Mouse (Mus musculus) kidney, embryonic 16.5 days (tissue): Measurements from ENCODE around the gene Olfr159. TPM values are rescaled to one million over a fixed set of nuclear protein-coding genes. Genes with fewer than 3 reads are reported as not detected.
"Not testable (repeated sequence)": the region's sequence is repeated elsewhere in the genome, so short reads cannot be mapped to it uniquely, and the experiment has no call there.

Experiments
- ATAC-seq: fragments of 200-750 bp; cut with Nextera tagmentation; 2 replicates; pipeline ENCODE4 v1.8.0; 2017; ENCODE audit warnings: moderate TSS enrichment; ENCODE audit not compliant: low FRiP score, low TSS enrichment
- H3K27ac ChIP-seq: fragments of 300-500 bp; sonication (generic); 2 replicates; pipeline ENCODE4 v1.5.1; 2014; ENCODE audit warnings: low read length
- H3K27me3 ChIP-seq: fragments of 300-500 bp; sonication (generic); 2 replicates; pipeline ENCODE4 v1.6.1; 2014; ENCODE audit warnings: low read length, control low read depth, mixed read lengths; ENCODE audit not compliant: insufficient read depth
- H3K36me3 ChIP-seq: fragments of 300-500 bp; sonication (generic); 2 replicates; pipeline ENCODE4 v1.6.1; 2014; ENCODE audit warnings: low read length, control low read depth, mixed read lengths; ENCODE audit not compliant: insufficient read depth
- H3K4me1 ChIP-seq: fragments of 300-500 bp; sonication (generic); 2 replicates; pipeline ENCODE4 v1.6.1; 2014; ENCODE audit warnings: low read length, control low read depth, mixed read lengths; ENCODE audit not compliant: insufficient read depth
- H3K4me2 ChIP-seq: fragments of 300-500 bp; sonication (generic); replicated peaks from 2 replicates; pipeline ENCODE4 v1.6.1; 2014; ENCODE audit warnings: low read depth, low read length
- H3K4me3 ChIP-seq: fragments of 300-500 bp; sonication (generic); 2 replicates; pipeline ENCODE4 v1.5.1; 2014; ENCODE audit warnings: mild to moderate bottlenecking, low read length
- H3K9ac ChIP-seq: fragments of 300-500 bp; sonication (generic); replicated peaks from 2 replicates; pipeline ENCODE4 v1.6.1; 2014; ENCODE audit warnings: low read length
- H3K9me3 ChIP-seq: fragments of 300-500 bp; sonication (generic); 2 replicates; pipeline ENCODE4 v1.6.1; 2016; ENCODE audit warnings: low read length, control low read depth
- WGBS: fragments of 180-500 bp; shearing (Covaris S2); extraction: QIAGEN DNeasy Blood & Tissue Kit; methylation state at CpG from one replicate; pipeline ENCODE4 v1.1.7; 2014; 5-methylcytosine and 5-hydroxymethylcytosine counted together
- polyA plus RNA-seq: library from polyadenylated mRNA; unstranded; fragments of >200 nt; fragmentation: Nextera tagmentation; extraction: Ambion mirVana; gene quantifications from 2 replicates; pipeline ENCODE4 v1.2.1, GENCODE M21; 2015

Olfr159 gene
- not detected in 2 replicates for polyA plus RNA-seq

- Histone ChIP-seq H3K9me3 (no peaks in the 10 kb centered on the region), H3K27ac (no peak within 1 kb of the TSS), H3K4me2 (no peak within 1 kb of the TSS), H3K27me3 (no peaks in the 10 kb centered on the region), H3K4me1 (no peaks in the 10 kb centered on the region), H3K4me3 (no peak within 1 kb of the TSS), H3K9ac (no peak within 1 kb of the TSS), H3K36me3 (no peaks in the 10 kb centered on the region)
- ATAC-seq, result no peak
- WGBS, result 81% methylated on average over 6 of the region's 6 CpGs
These were observed at the start of gene Olfr159 for GRCm38 (mm10) chr4:43770909-43771308. Gene Olfr159, minus strand, starts transcription at chr4:43771009.

- Histone ChIP-seq H3K9ac (no peak overlapping the region), H3K36me3 (no peaks in the 10 kb centered on the region), H3K9me3 (peaks cover under 1% of the 10 kb centered on the region; the same call in 1 of the 2 replicates), H3K4me3 (no peak overlapping the region), H3K27me3 (no peaks in the 10 kb centered on the region), H3K4me1 (no peaks in the 10 kb centered on the region), H3K4me2 (no peak overlapping the region), H3K27ac (no peak overlapping the region)
- ATAC-seq, result no peak
- WGBS, result 75% methylated on average over 7 of the region's 7 CpGs
These were observed 28.1 kb upstream of the Olfr159 start for GRCm38 (mm10) chr4:43798936-43799335.

- H3K4me1 ChIP-seq, H3K9ac ChIP-seq, ATAC-seq, H3K9me3 ChIP-seq, H3K4me2 ChIP-seq, H3K27ac ChIP-seq, H3K36me3 ChIP-seq, H3K27me3 ChIP-seq, H3K4me3 ChIP-seq: not testable (repeated sequence)
- 89% methylated on average over 5 of the region's 5 CpGs for WGBS
These were observed 25.0 kb upstream of the Olfr159 start for GRCm38 (mm10) chr4:43795844-43796243.

GRCm38 (mm10) chr4:43795296-43795695 lies 24.5 kb upstream of the Olfr159 start:
- H3K9me3 ChIP-seq, result no peaks in the 10 kb centered on the region
- H3K36me3 ChIP-seq, result no peaks in the 10 kb centered on the region
- H3K27me3 ChIP-seq, result no peaks in the 10 kb centered on the region
- no peak overlapping the region for H3K4me3 ChIP-seq
- 72% methylated on average over 6 of the region's 6 CpGs for WGBS
- H3K27ac ChIP-seq, result no peak overlapping the region
- no peaks in the 10 kb centered on the region for H3K4me1 ChIP-seq
- no peak overlapping the region for H3K9ac ChIP-seq
- ATAC-seq, result no peak
- no peak overlapping the region for H3K4me2 ChIP-seq

GRCm38 (mm10) chr4:43772304-43772703 lies 1.5 kb upstream of the Olfr159 start:
- H3K4me2 ChIP-seq, result no peak overlapping the region
- H3K4me3 ChIP-seq, result no peak overlapping the region
- H3K36me3 ChIP-seq, result no peaks in the 10 kb centered on the region
- no peak for ATAC-seq
- WGBS, result 37% methylated on average over 2 of the region's 2 CpGs
- H3K27me3 ChIP-seq, result no peaks in the 10 kb centered on the region
- H3K27ac ChIP-seq, result no peak overlapping the region
- H3K9me3 ChIP-seq, result no peaks in the 10 kb centered on the region
- H3K4me1 ChIP-seq, result no peaks in the 10 kb centered on the region
- H3K9ac ChIP-seq, result no peak overlapping the region

GRCm38 (mm10) chr4:43771626-43772025 lies 817 bp upstream of the Olfr159 start:
- H3K36me3 ChIP-seq, result no peaks in the 10 kb centered on the region
- H3K27ac ChIP-seq, result no peak overlapping the region
- H3K9me3 ChIP-seq, result no peaks in the 10 kb centered on the region
- H3K4me1 ChIP-seq, result no peaks in the 10 kb centered on the region
- H3K9ac ChIP-seq, result no peak overlapping the region
- no peak overlapping the region for H3K4me3 ChIP-seq
- H3K27me3 ChIP-seq, result no peaks in the 10 kb centered on the region
- ATAC-seq, result no peak
- no peak overlapping the region for H3K4me2 ChIP-seq
- WGBS, result 39% methylated on average over 6 of the region's 6 CpGs

- Histone ChIP-seq H3K9me3 (no peaks in the 10 kb centered on the region), H3K4me3 (no peak overlapping the region), H3K9ac (no peak overlapping the region), H3K27ac (no peak overlapping the region), H3K27me3 (no peaks in the 10 kb centered on the region), H3K36me3 (no peaks in the 10 kb centered on the region), H3K4me1 (no peaks in the 10 kb centered on the region), H3K4me2 (no peak overlapping the region)
- ATAC-seq, result no peak
- WGBS, result 94% methylated on average over 2 of the region's 2 CpGs
These were observed 1.4 kb downstream of the Olfr159 start for GRCm38 (mm10) chr4:43769374-43769773.

- 84% methylated on average over 5 of the region's 5 CpGs for WGBS
- ATAC-seq, result no peak
These were observed 2.5 kb downstream of the Olfr159 start for GRCm38 (mm10) chr4:43768341-43768740.

GRCm38 (mm10) chr4:43763410-43763809 lies 7.4 kb downstream of the Olfr159 start:
- Histone ChIP-seq H3K4me3 (no peak overlapping the region), H3K36me3 (no peaks in the 10 kb centered on the region), H3K4me2 (no peak overlapping the region), H3K9ac (no peak overlapping the region), H3K4me1 (no peaks in the 10 kb centered on the region), H3K9me3 (no peaks in the 10 kb centered on the region), H3K27ac (no peak overlapping the region), H3K27me3 (no peaks in the 10 kb centered on the region)
- 21% methylated on average over 7 of the region's 7 CpGs for WGBS
- no peak for ATAC-seq

More at GRCm38 (mm10) chr4:43768341-43768740, 2.5 kb downstream of the Olfr159 start:
- H3K9me3 ChIP-seq, result no peaks in the 10 kb centered on the region
- H3K36me3 ChIP-seq, result no peaks in the 10 kb centered on the region
- H3K27me3 ChIP-seq, result no peaks in the 10 kb centered on the region
- no peak overlapping the region for H3K4me2 ChIP-seq
- no peak overlapping the region for H3K27ac ChIP-seq
- no peaks in the 10 kb centered on the region for H3K4me1 ChIP-seq
- no peak overlapping the region for H3K9ac ChIP-seq
- no peak overlapping the region for H3K4me3 ChIP-seq

GRCm38 (mm10) chr4:43761336-43761735 lies 9.5 kb downstream of the Olfr159 start:
- H3K27me3 ChIP-seq, result no peaks in the 10 kb centered on the region
- 81% methylated on average over 2 of the region's 2 CpGs for WGBS
- no peaks in the 10 kb centered on the region for H3K36me3 ChIP-seq
- H3K4me2 ChIP-seq, result no peak overlapping the region
- no peak overlapping the region for H3K27ac ChIP-seq
- H3K4me1 ChIP-seq, result no peaks in the 10 kb centered on the region
- no peak overlapping the region for H3K4me3 ChIP-seq
- H3K9ac ChIP-seq, result no peak overlapping the region
- H3K9me3 ChIP-seq, result no peaks in the 10 kb centered on the region
- ATAC-seq, result no peak
